Mouse (Mus musculus) heart, postnatal 25 days (tissue): ENCODE measurements around the gene Mprip. TPM values are rescaled to one million over a fixed set of nuclear protein-coding genes. Genes with fewer than 3 reads are reported as not detected.

Source experiments
- DNase-seq: peaks from one replicate; pipeline ENCODE4 v3.0.0; 2022; ENCODE audit warnings: low spot score
- intact Hi-C: fragments of 180-260 bp; cut with DNase I; formaldehyde crosslinking; loops from one replicate; pipeline ENCODE4 v1.15.1; 2025
- total RNA-seq, 2 experiments: library from RNA; stranded (reverse); gene quantifications; 2 replicates each; pipeline ENCODE4 v1.2.3; 2021

Mprip gene
- total RNA-seq, 2 experiments from 2014 or later, result 149 to 151 TPM

DNA sequence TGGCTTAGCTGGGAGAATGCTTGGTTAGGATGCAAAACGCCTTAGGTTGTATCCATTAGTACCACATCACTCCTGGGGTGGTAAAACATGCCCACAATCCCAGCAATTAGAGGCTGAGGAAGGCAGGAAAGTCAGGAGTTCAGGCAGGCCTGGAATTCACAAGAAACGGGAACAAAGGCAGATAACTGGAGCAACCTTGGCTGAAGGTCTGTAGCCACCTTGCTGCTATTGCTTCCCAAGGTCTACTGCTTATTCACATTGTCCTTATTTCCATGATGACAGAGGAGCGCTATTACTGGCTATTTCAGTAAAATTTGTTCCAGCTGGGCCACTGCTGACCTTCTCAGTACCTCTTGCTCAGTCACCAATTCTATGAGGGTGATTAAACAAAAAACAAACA lies 152.2 kb downstream of the Mprip start:
- intact Hi-C loops, result no loop called here
- DNase-seq, result no peak

- intact Hi-C loops, result no loop called here
- no peak for DNase-seq
These were observed 153.2 kb downstream of the Mprip start for GRCm38 (mm10) chr11:59814311-59814710.

DNA sequence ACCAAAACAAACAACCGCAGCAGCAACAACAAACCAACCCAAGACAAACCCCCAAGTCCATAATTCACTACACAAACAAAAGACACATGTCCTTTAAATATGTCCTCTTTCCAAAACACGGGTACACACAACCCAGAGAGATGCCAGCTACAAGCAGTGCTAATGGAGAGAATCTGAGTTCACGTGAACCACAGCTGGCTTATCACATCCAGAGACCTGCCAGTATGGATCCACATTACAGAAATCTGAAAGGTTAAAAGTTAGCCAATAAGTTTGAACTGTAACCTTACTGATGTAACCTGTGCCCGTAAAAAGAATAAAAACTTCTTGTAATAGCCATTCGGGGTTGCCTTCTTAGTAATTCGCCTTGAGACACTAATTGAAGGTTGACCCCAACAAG lies 153.8 kb downstream of the Mprip start:
- intact Hi-C loops, result no loop called here
- no peak for DNase-seq

- no peak for DNase-seq
- intact Hi-C loops, result no loop called here
These were observed 154.5 kb downstream of the Mprip start for GRCm38 (mm10) chr11:59815482-59816065.

- no peak for DNase-seq
- intact Hi-C loops, result no loop called here
These were observed 156.8 kb downstream of the Mprip start for GRCm38 (mm10) chr11:59817916-59818315.

DNA sequence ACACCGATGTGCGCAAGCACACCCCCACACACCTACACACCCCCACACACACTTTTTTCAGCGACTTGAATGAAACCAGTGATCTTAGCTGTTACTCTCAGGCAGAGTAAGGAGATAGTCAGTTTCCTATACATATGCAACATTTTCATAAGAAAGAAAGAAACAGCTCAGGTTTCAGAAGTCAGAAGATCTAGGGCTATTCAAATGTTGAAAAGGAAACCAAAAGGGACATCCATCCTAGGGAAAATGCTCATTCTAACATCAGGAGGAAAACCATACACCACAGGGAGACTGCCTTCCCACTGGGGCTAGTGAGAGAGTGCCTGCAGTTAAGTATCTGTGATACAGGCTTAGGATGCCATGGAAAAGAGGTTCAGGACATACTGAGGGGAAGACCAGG lies 160.5 kb downstream of the Mprip start:
- DNase-seq, result no peak
- intact Hi-C loops, result no loop called here

Other genes starting within 250 kb of the Mprip start
- gene Jmjd4, start 211.3 kb upstream of the Mprip start, total RNA-seq, result 10 to 100 TPM; 11.9 to 13.0 TPM
- 10 to 100 TPM; 35.4 to 37.0 TPM for gene Snap47, start 210.1 kb upstream of the Mprip start, total RNA-seq
- gene Zfp867, start 188.8 kb upstream of the Mprip start, total RNA-seq, result 1 to 10 TPM; 4.8 to 5.0 TPM
- gene Zkscan17, start 134.6 kb upstream of the Mprip start, total RNA-seq, result 10 to 100 TPM; 14.4 to 18.2 TPM
- gene Nlrp3, start 119.7 kb upstream of the Mprip start, total RNA-seq, result under 1 TPM; 0.44 to 0.59 TPM
- not detected for gene Olfr222, start 85.1 kb upstream of the Mprip start, total RNA-seq
- not detected for gene Olfr223, start 68.0 kb upstream of the Mprip start, total RNA-seq
- under 1 TPM; 0.18 to 0.42 TPM for gene Pld6, start 126.3 kb downstream of the Mprip start, total RNA-seq
- gene Flcn, start 148.7 kb downstream of the Mprip start, total RNA-seq, result 10 to 100 TPM; 43.0 to 44.1 TPM
- gene Nt5m, start 178.1 kb downstream of the Mprip start, total RNA-seq, result 10 to 100 TPM; 26.0 to 30.8 TPM
- 10 to 100 TPM; 70.2 to 75.0 TPM for gene Cops3, start 178.5 kb downstream of the Mprip start, total RNA-seq